In the genomic region with DNA sequence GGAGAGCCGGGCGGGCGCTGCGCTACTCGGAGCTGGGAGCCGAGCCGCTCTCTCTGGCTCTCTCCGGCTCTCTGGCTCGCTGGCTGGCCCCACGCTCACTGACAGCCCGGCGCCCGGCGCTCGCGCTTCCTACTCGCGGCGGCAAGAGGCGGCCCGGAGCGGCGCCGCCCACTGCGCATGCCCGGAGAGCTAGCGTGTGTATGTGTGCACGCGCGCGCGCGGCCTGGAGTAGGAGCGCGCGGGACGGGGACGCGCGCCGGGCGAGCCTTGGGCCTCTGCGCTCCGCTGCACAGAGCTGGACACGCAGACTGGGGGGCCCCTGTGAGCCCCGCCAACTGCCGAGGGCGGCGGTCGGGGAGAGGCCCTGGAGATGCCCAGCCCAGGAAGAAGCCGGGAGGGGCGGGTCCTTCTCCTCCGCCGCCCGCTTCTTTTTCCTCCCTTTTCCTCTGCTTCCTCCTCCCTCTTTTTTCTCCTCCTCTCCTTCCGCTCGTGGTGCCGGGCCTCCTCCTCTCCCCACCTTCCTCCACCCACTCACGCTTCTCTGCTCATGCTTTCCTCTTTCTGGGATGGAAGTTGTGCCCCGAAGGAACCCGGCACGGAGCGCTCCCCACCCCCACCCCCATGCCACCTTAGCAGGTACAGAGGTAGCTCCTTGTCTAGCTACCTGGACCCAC, we compare ENCODE assay signal across 8 mouse cellular contexts. TPM values are rescaled to one million over a fixed set of nuclear protein-coding genes. Genes with fewer than 3 reads are reported as not detected.
DNase-seq lines count a peak whose midpoint lies in the region; ATAC-seq and TF ChIP-seq lines count a peak whose summit lies in the region.

A gene (minus strand): TSS at position 140 of the 674 bp plus-strand sequence.

- peak; percentile 97 for ATAC-seq in forebrain, embryonic 14.5 days
- peak; percentile 94 for ATAC-seq in liver, embryonic 16.5 days (ENCODE audit: low read depth)
- peak; percentile 94 for ATAC-seq in neural tube, embryonic 12.5 days (ENCODE audit: low FRiP score, low read depth)
- peak; percentile 95 for ATAC-seq in stomach, postnatal 0 days (ENCODE audit: low FRiP score, low TSS enrichment)

- H3K4me3 ChIP-seq in E14TG2a.4 (replicated peaks; ENCODE audit: low read length): peak within 1 kb of the TSS; percentile 89
- peak within 1 kb of the TSS; percentile 59 for H3K4me3 ChIP-seq in forebrain, embryonic 14.5 days (ENCODE audit: low read depth, low read length)
- peak within 1 kb of the TSS; percentile 70 for H3K4me3 ChIP-seq in liver, embryonic 16.5 days (ENCODE audit: low read depth, low read length)
- H3K4me3 ChIP-seq in neural tube, embryonic 12.5 days: peak within 1 kb of the TSS; percentile 72
- H3K4me3 ChIP-seq in stomach, postnatal 0 days (ENCODE audit: low read depth, low read length): peak within 1 kb of the TSS; percentile 62

- peak within 1 kb of the TSS; percentile 87 for H3K27ac ChIP-seq in forebrain, embryonic 14.5 days (ENCODE audit: low read depth, low read length)
- H3K27ac ChIP-seq in liver, embryonic 16.5 days (ENCODE audit: low read length): peak within 1 kb of the TSS; percentile 37; the same call in 1 of the 2 replicates
- H3K27ac ChIP-seq in neural tube, embryonic 12.5 days: peak within 1 kb of the TSS; percentile 76
- H3K27ac ChIP-seq in stomach, postnatal 0 days (replicated peaks): peak within 1 kb of the TSS; percentile 75

- no peaks in the 10 kb centered on the region for H3K9me3 ChIP-seq in E14TG2a.4 (ENCODE audit: low read length)
- H3K9me3 ChIP-seq in forebrain, embryonic 14.5 days (replicated peaks; ENCODE audit: control insufficient read depth, low read length): no peaks in the 10 kb centered on the region
- no peaks in the 10 kb centered on the region for H3K9me3 ChIP-seq in liver, embryonic 16.5 days (replicated peaks; ENCODE audit: control insufficient read depth, low read length)
- H3K9me3 ChIP-seq in neural tube, embryonic 12.5 days: no peaks in the 10 kb centered on the region
- no peaks in the 10 kb centered on the region for H3K9me3 ChIP-seq in stomach, postnatal 0 days (ENCODE audit: control insufficient read depth, low read length)

- TF ChIP-seq EP300 in stomach, postnatal 0 days (optimal IDR thresholded peaks at IDR 0.05): no peak

- WGBS in forebrain, embryonic 14.5 days: under 1% methylated on average over 47 of the region's 63 CpGs
- under 1% methylated on average over 62 of the region's 63 CpGs for WGBS in large intestine, adult 2 months
- WGBS in liver, embryonic 16.5 days (ENCODE audit: insufficient replicate concordance): under 1% methylated on average over 61 of the region's 63 CpGs
- WGBS in neural tube, embryonic 12.5 days: under 1% methylated on average over 59 of the region's 63 CpGs
- WGBS in stomach, postnatal 0 days: 0% methylated on average over 24 of the region's 63 CpGs

- H3K27me3 ChIP-seq in E14TG2a.4 (ENCODE audit: insufficient read depth, low read length): peaks cover 69% of the 10 kb centered on the region
- H3K27me3 ChIP-seq in forebrain, embryonic 14.5 days (replicated peaks; ENCODE audit: control insufficient read depth, insufficient read depth, low read length): 0 out of 2 replicates have a peak, but pooled peaks cover 3% of the 10 kb centered on the region
- H3K27me3 ChIP-seq in liver, embryonic 16.5 days (ENCODE audit: control insufficient read depth, insufficient read depth, low read depth, low read length): peaks cover 25% of the 10 kb centered on the region
- H3K27me3 ChIP-seq in neural tube, embryonic 12.5 days (replicated peaks): 0 out of 2 replicates have a peak, but pooled peaks cover 4% of the 10 kb centered on the region
- H3K27me3 ChIP-seq in stomach, postnatal 0 days (ENCODE audit: control insufficient read depth, insufficient read depth, low read length): no peaks in the 10 kb centered on the region

- peak within 1 kb of the TSS; percentile 81 for H3K9ac ChIP-seq in forebrain, embryonic 14.5 days (ENCODE audit: low read length)
- H3K9ac ChIP-seq in liver, embryonic 16.5 days (ENCODE audit: low read depth, low read length): peak within 1 kb of the TSS; percentile 62
- peak within 1 kb of the TSS; percentile 78 for H3K9ac ChIP-seq in neural tube, embryonic 12.5 days
- peak within 1 kb of the TSS; percentile 79 for H3K9ac ChIP-seq in stomach, postnatal 0 days (ENCODE audit: low read length)

- intact Hi-C loops in heart, postnatal 14 days (cut with DNase I): loop anchor here (5.0 kb wide), 2 partner anchors 92 to 182 kb away; no protein-coding TSS in a partner anchor

- H3K4me2 ChIP-seq in forebrain, embryonic 14.5 days (ENCODE audit: low read length): peak within 1 kb of the TSS; percentile 89
- peak within 1 kb of the TSS; percentile 81 for H3K4me2 ChIP-seq in liver, embryonic 16.5 days (ENCODE audit: low read depth, low read length)
- peak within 1 kb of the TSS; percentile 100 for H3K4me2 ChIP-seq in neural tube, embryonic 12.5 days (replicated peaks)
- peak within 1 kb of the TSS; percentile 99 for H3K4me2 ChIP-seq in stomach, postnatal 0 days (replicated peaks; ENCODE audit: low read depth)

- H3K36me3 ChIP-seq in E14TG2a.4 (ENCODE audit: insufficient read depth, low read length): no peaks in the 10 kb centered on the region
- no peaks in the 10 kb centered on the region for H3K36me3 ChIP-seq in forebrain, embryonic 14.5 days (ENCODE audit: control insufficient read depth, insufficient read depth, low read length)
- H3K36me3 ChIP-seq in liver, embryonic 16.5 days (ENCODE audit: control insufficient read depth, insufficient read depth): no peaks in the 10 kb centered on the region
- no peaks in the 10 kb centered on the region for H3K36me3 ChIP-seq in neural tube, embryonic 12.5 days
- H3K36me3 ChIP-seq in stomach, postnatal 0 days (ENCODE audit: control insufficient read depth, insufficient read depth, low read length): no peaks in the 10 kb centered on the region

- peaks cover 10% of the 10 kb centered on the region for H3K4me1 ChIP-seq in E14TG2a.4 (replicated peaks; ENCODE audit: low read depth, low read length)
- H3K4me1 ChIP-seq in forebrain, embryonic 14.5 days (ENCODE audit: control insufficient read depth, insufficient read depth, low read length): peaks cover 14% of the 10 kb centered on the region
- no peaks in the 10 kb centered on the region; the same call in 1 of the 2 replicates for H3K4me1 ChIP-seq in liver, embryonic 16.5 days (ENCODE audit: control insufficient read depth, low read depth, low read length)
- H3K4me1 ChIP-seq in neural tube, embryonic 12.5 days: peaks cover 20% of the 10 kb centered on the region; the same call in 1 of the 2 replicates
- 0 out of 2 replicates have a peak, but pooled peaks cover 2% of the 10 kb centered on the region for H3K4me1 ChIP-seq in stomach, postnatal 0 days (replicated peaks; ENCODE audit: control insufficient read depth, insufficient read depth)

- TF ChIP-seq CTCF in E14TG2a.4 (conservative IDR thresholded peaks at IDR 0.05; ENCODE audit: low read length): no peak
- TF ChIP-seq CTCF in stomach, postnatal 0 days (IDR thresholded peaks at IDR 0.05; ENCODE audit: low read depth): no peak

- peak; percentile 68 for DNase-seq in c-Kit-positive CD71-positive TER-119-negative erythroid progenitor cells, embryonic 14.5 days (ENCODE audit: low read depth)
- peak; percentile 98 for DNase-seq in forebrain, embryonic 14.5 days (ENCODE audit: low spot score)
- peak; percentile 96 to 98 for DNase-seq in heart, postnatal 14 days
- peak; percentile 84 for DNase-seq in large intestine, adult 2 months (ENCODE audit: low read depth, low spot score)
- peak; percentile 95 for DNase-seq in stomach, postnatal 0 days (ENCODE audit: low spot score)

RNA-seq across cellular contexts. Expression of the gene that starts here (rescaled TPM):
- 5.3 and 5.7 TPM in 2 replicates for polyA plus RNA-seq in forebrain, embryonic 14.5 days (2014; fragmentation: Nextera tagmentation; extraction: Ambion mirVana)
- total RNA-seq in heart, postnatal 14 days (2021): 10 to 100 TPM; 33.5 to 49.2 TPM
- polyA plus RNA-seq in large intestine, adult 2 months (2012; rRNA removed): 14.7 and 25.1 TPM in 2 replicates
- polyA plus RNA-seq in liver, embryonic 16.5 days (2015; fragmentation: Nextera tagmentation; extraction: Ambion mirVana): 2.4 and 3.4 TPM in 2 replicates
- polyA plus RNA-seq in neural tube, embryonic 12.5 days (2016; fragmentation: Nextera tagmentation; extraction: Ambion mirVana): 8.1 and 8.5 TPM in 2 replicates
- polyA plus RNA-seq in stomach, postnatal 0 days (2015; fragmentation: Nextera tagmentation; extraction: Ambion mirVana): 3.7 and 5.1 TPM in 2 replicates

Comparison
In these comparisons a context has a peak if more than half of its experiments do, and no peak if none do; other contexts are left out.
1. Peak in every context shown above with its lines: DNase-seq, ATAC-seq, H3K4me3 ChIP-seq and H3K27ac ChIP-seq.
2. H3K27ac ChIP-seq: peak in every context shown above with its lines; median percentile 87 in forebrain, embryonic 14.5 days; 76 in neural tube, embryonic 12.5 days; 75 in stomach, postnatal 0 days; 37 in liver, embryonic 16.5 days.